ENCODE assay signal across 15 mouse cellular contexts in the genomic region with DNA sequence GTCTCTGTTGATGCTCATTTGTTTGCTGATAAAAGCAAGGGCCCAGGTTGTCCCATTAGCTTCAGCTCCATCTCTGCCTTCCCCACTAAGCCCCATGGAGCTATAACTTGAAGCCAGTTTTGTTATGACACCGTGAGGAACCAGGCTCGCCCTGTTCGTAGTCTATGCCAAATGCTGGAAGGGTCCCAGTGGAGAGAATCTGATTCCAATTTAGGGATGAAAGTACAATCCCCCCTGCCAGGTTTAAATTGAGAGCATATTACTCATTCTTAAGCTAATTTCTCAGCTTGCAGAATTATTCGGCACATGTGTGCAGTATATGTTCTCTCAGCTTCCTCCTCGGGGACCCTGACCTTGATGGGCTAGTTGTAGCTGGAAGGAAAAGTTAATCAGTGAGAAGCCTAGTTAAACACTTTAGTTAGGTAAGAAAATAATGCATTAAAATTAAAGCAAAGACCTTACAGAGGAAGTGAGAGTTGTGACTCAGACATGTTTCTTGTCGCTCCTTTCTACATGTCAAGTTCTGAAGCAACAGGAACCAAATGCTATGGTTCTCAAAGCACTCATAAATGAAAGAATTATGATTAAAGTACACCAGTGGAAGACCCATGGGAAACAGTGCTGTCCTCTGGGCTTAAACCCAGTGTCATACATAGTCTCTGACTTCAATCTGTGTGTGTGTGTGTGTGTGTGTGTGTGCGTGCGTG.
DNase-seq lines count a peak whose midpoint lies in the region; ATAC-seq and TF ChIP-seq lines count a peak whose summit lies in the region.
"Had no signal": no experiment of that assay in that cellular context is flagged by ENCODE, and none has a peak within 500 bp of the region (broad histone marks: within the 10 kb centered on the region; RNA-seq: fewer than 3 reads in every experiment).

No protein-coding gene starts in this region.

- peak; percentile 76 for ATAC-seq in embryonic facial prominence, embryonic 14.5 days (ENCODE audit: low read depth)
- ATAC-seq in megakaryocyte progenitor cell, adult 5-6 weeks (replicated peaks; ENCODE audit: poor library complexity) = peak; percentile 68
- ATAC-seq: forebrain, embryonic 15.5 days; intestine, embryonic 15.5 days had no signal

- TF ChIP-seq POLR2A in kidney, adult 2 months (IDR thresholded peaks at IDR 0.05; ENCODE audit: low read depth, low read length) = no peak

- WGBS in kidney, adult 2 months = 70% methylated on average over 8 of the region's 8 CpGs
- 44% methylated on average over 8 of the region's 8 CpGs for WGBS in embryonic facial prominence, embryonic 14.5 days

- no peak overlapping the region for H3K27ac ChIP-seq in kidney, adult 2 months (ENCODE audit: insufficient read depth, low read depth, low read length)
- H3K27ac ChIP-seq in embryonic facial prominence, embryonic 14.5 days (replicated peaks; ENCODE audit: low read depth, low read length) = peak overlapping the region; percentile 36; the same call in 1 of the 2 replicates
- H3K27ac ChIP-seq: forebrain, embryonic 15.5 days; heart, embryonic 10.5 days; intestine, embryonic 15.5 days; left cerebral cortex, adult 2 months; liver, embryonic 13.5 days had no signal

- H3K9me3 ChIP-seq in embryonic facial prominence, embryonic 14.5 days (ENCODE audit: control insufficient read depth, low read length) = no peaks in the 10 kb centered on the region
- H3K9me3 ChIP-seq: forebrain, embryonic 15.5 days; heart, embryonic 10.5 days; intestine, embryonic 15.5 days; liver, embryonic 13.5 days had no signal

- H3K36me3 ChIP-seq in kidney, adult 2 months (ENCODE audit: control insufficient read depth, insufficient read depth, low read length) = no peaks in the 10 kb centered on the region
- no peaks in the 10 kb centered on the region for H3K36me3 ChIP-seq in embryonic facial prominence, embryonic 14.5 days (ENCODE audit: control insufficient read depth, insufficient read depth, low read length)
- H3K36me3 ChIP-seq: forebrain, embryonic 15.5 days; heart, embryonic 10.5 days; intestine, embryonic 15.5 days; liver, embryonic 13.5 days had no signal

- H3K27me3 ChIP-seq in kidney, adult 2 months (replicated peaks; ENCODE audit: control insufficient read depth, insufficient read depth, low read length) = no peaks in the 10 kb centered on the region
- no peaks in the 10 kb centered on the region for H3K27me3 ChIP-seq in embryonic facial prominence, embryonic 14.5 days (replicated peaks; ENCODE audit: control insufficient read depth, insufficient read depth, low read length)
- H3K27me3 ChIP-seq: forebrain, embryonic 15.5 days; intestine, embryonic 15.5 days; liver, embryonic 13.5 days had no signal

- TF ChIP-seq CTCF in kidney, adult 2 months (conservative IDR thresholded peaks at IDR 0.05; ENCODE audit: insufficient read depth, insufficient read length, low read depth, low read length) = no peak

- H3K4me1 ChIP-seq in kidney, adult 2 months (ENCODE audit: control insufficient read depth, insufficient read depth, low read length) = no peaks in the 10 kb centered on the region
- H3K4me1 ChIP-seq in embryonic facial prominence, embryonic 14.5 days (ENCODE audit: control insufficient read depth, insufficient read depth, low read length) = peaks cover 7% of the 10 kb centered on the region
- H3K4me1 ChIP-seq: forebrain, embryonic 15.5 days; heart, embryonic 10.5 days; liver, embryonic 13.5 days had no signal

- no peak overlapping the region for H3K4me3 ChIP-seq in kidney, adult 2 months (ENCODE audit: insufficient read depth, low read depth, low read length)
- H3K4me3 ChIP-seq in embryonic facial prominence, embryonic 14.5 days (ENCODE audit: low read depth, low read length) = no peak overlapping the region
- H3K4me3 ChIP-seq: forebrain, embryonic 15.5 days; heart, embryonic 10.5 days; intestine, embryonic 15.5 days; left cerebral cortex, adult 2 months; liver, embryonic 13.5 days had no signal

- peak; percentile 6 for DNase-seq in kidney, adult 9 months
- no peak for DNase-seq in kidney, adult 2 months
- DNase-seq in NIH3T3 (ENCODE audit: low read depth) = peak; percentile 69
- peak; percentile 92 for DNase-seq in embryonic facial prominence, embryonic 14.5 days (ENCODE audit: low spot score)
- no peak for DNase-seq in ovary, postnatal 10 days (ENCODE audit: low spot score)
- no peak for DNase-seq in thymus, postnatal 10 days (ENCODE audit: low spot score in 2 of 2)
- DNase-seq in layer of hippocampus, postnatal 36 days = no peak
- DNase-seq: gastrocnemius, postnatal 10 days; heart, postnatal 4 days; liver, embryonic 13.5 days had no signal

- H3K4me2 ChIP-seq in embryonic facial prominence, embryonic 14.5 days (ENCODE audit: low read depth, low read length) = no peak overlapping the region
- H3K4me2 ChIP-seq: forebrain, embryonic 15.5 days; intestine, embryonic 15.5 days; liver, embryonic 13.5 days had no signal

- no peak overlapping the region for H3K9ac ChIP-seq in embryonic facial prominence, embryonic 14.5 days (ENCODE audit: low read depth, low read length)
- H3K9ac ChIP-seq: forebrain, embryonic 15.5 days; intestine, embryonic 15.5 days; liver, embryonic 13.5 days had no signal

Comparison
In these comparisons a context has a peak if more than half of its experiments do, and no peak if none do; other contexts are left out.
1. DNase-seq: peak in kidney, adult 9 months (single experiment), NIH3T3 (single experiment) and embryonic facial prominence, embryonic 14.5 days (single experiment); none in kidney, adult 2 months (single experiment), ovary, postnatal 10 days (single experiment), thymus, postnatal 10 days (0 of 2) and layer of hippocampus, postnatal 36 days (0 of 2).